Mouse (Mus musculus) E14TG2a.4 (cell line): ENCODE measurements around the gene Ky.

Source experiments
- CTCF ChIP-seq: conservative IDR thresholded peaks from 2 replicates; pipeline ENCODE4 v1.5.1; 2014; ENCODE audit warnings: low read length
- NANOG ChIP-seq: IDR thresholded peaks from 2 replicates; pipeline ENCODE4 v1.6.1; 2014; ENCODE audit warnings: borderline replicate concordance, low read length, mixed read lengths

- TF ChIP-seq CTCF (no peak), NANOG (no peak)
These were observed 81.8 kb downstream of the Ky start for GRCm38 (mm10) chr9:102587347-102587746.
